Mouse (Mus musculus) limb, embryonic 12.5 days (tissue): ENCODE data around the gene Sema4a. TPM values are rescaled to one million over a fixed set of nuclear protein-coding genes. Genes with fewer than 3 reads are reported as not detected.

Source experiments
- ATAC-seq: fragments of 200-750 bp; cut with Nextera tagmentation; 2 replicates; pipeline ENCODE4 v1.8.0; 2017; ENCODE audit warnings: low read depth, moderate TSS enrichment; ENCODE audit not compliant: insufficient number of reproducible peaks, insufficient read depth, low FRiP score, low TSS enrichment
- H3K27ac ChIP-seq: fragments of 300-500 bp; sonication (generic); 2 replicates; pipeline ENCODE4 v1.5.1; 2016; ENCODE audit warnings: mild to moderate bottlenecking, moderate library complexity
- H3K27me3 ChIP-seq: fragments of 300-500 bp; sonication (generic); 2 replicates; pipeline ENCODE4 v1.6.1; 2016; ENCODE audit warnings: mild to moderate bottlenecking, moderate library complexity
- H3K36me3 ChIP-seq: fragments of 300-500 bp; sonication (generic); 2 replicates; pipeline ENCODE4 v1.6.1; 2016; ENCODE audit warnings: mild to moderate bottlenecking, moderate library complexity
- H3K4me1 ChIP-seq: fragments of 300-500 bp; sonication (generic); replicated peaks from 2 replicates; pipeline ENCODE4 v1.6.1; 2016
- H3K4me2 ChIP-seq: fragments of 300-500 bp; sonication (generic); 2 replicates; pipeline ENCODE4 v1.6.1; 2016; ENCODE audit warnings: mild to moderate bottlenecking, moderate library complexity
- H3K4me3 ChIP-seq: fragments of 300-500 bp; sonication (generic); replicated peaks from 2 replicates; pipeline ENCODE4 v1.5.1; 2016; ENCODE audit warnings: mild to moderate bottlenecking
- H3K9ac ChIP-seq: fragments of 300-500 bp; sonication (generic); replicated peaks from 2 replicates; pipeline ENCODE4 v1.6.1; 2016; ENCODE audit warnings: mild to moderate bottlenecking, moderate library complexity
- H3K9me3 ChIP-seq: fragments of 300-500 bp; sonication (generic); 2 replicates; pipeline ENCODE4 v1.6.1; 2016; ENCODE audit warnings: mild to moderate bottlenecking, moderate library complexity
- WGBS: fragments of 180-500 bp; shearing (Covaris S2); methylation state at CpG from one replicate; pipeline ENCODE4 v1.1.7; 2016; 5-methylcytosine and 5-hydroxymethylcytosine counted together
- polyA plus RNA-seq: library from polyadenylated mRNA; unstranded; fragments of >200 nt; fragmentation: Nextera tagmentation; extraction: Ambion mirVana; gene quantifications from 2 replicates; pipeline ENCODE4 v1.2.1, GENCODE M21; 2016

Gene Sema4a
- polyA plus RNA-seq, 1 experiment from 2014 or later, result 8.3 TPM

GRCm38 (mm10) chr3:88455588-88456264 lies 5.3 kb downstream of the Sema4a start:
- 74% methylated on average over 18 of the region's 18 CpGs for WGBS
- Histone ChIP-seq H3K9me3 (no peaks in the 10 kb centered on the region), H3K4me1 (peaks cover 22% of the 10 kb centered on the region), H3K36me3 (no peaks in the 10 kb centered on the region), H3K4me2 (no peak overlapping the region), H3K4me3 (no peak overlapping the region), H3K27ac (no peak overlapping the region), H3K27me3 (peaks cover 42% of the 10 kb centered on the region), H3K9ac (peak overlapping the region; percentile 40)
- ATAC-seq, result no peak

- H3K4me1 ChIP-seq, result peaks cover 22% of the 10 kb centered on the region
- peaks cover 36% of the 10 kb centered on the region for H3K27me3 ChIP-seq
- no peaks in the 10 kb centered on the region for H3K9me3 ChIP-seq
- H3K4me2 ChIP-seq, result no peak overlapping the region
- 44% methylated on average over 9 of the region's 9 CpGs for WGBS
- no peak overlapping the region for H3K27ac ChIP-seq
- peak overlapping the region; percentile 40 for H3K9ac ChIP-seq
- H3K4me3 ChIP-seq, result no peak overlapping the region
- H3K36me3 ChIP-seq, result no peaks in the 10 kb centered on the region
- ATAC-seq, result no peak
These were observed 6.0 kb downstream of the Sema4a start for GRCm38 (mm10) chr3:88454762-88455587.

GRCm38 (mm10) chr3:88453986-88454385 lies 7.0 kb downstream of the Sema4a start:
- whole genome bisulfite sequencing, result 77% methylated on average over 8 of the region's 8 CpGs
- Histone ChIP-seq H3K27me3 (peaks cover 27% of the 10 kb centered on the region), H3K27ac (no peak overlapping the region), H3K9ac (no peak overlapping the region), H3K36me3 (no peaks in the 10 kb centered on the region), H3K4me2 (no peak overlapping the region), H3K4me3 (no peak overlapping the region), H3K4me1 (peaks cover 28% of the 10 kb centered on the region), H3K9me3 (no peaks in the 10 kb centered on the region)
- no peak for ATAC-seq

DNA sequence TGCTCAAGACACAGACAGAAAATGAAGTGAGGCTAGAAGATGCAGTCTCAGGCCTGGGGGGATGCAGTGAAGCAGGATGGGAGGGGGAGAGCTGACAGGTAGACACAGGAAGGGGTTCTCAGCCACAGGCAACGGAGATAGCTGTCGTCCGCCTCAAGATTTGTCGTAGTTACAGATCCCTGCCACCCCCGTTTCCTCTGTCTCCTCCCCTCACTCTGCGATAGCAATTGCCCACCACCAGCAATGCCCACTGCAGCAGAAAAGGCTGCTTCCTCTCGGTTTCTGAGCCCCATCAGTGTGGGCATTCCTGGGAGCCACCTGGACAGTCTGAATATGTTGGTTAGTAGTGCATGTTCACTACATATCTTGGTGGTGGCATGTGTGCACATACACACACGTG lies 7.6 kb downstream of the Sema4a start:
- Histone ChIP-seq H3K9ac (0 out of 2 replicates have a peak overlapping the region, but pooled peaks have one; percentile 12), H3K27me3 (peaks cover 22% of the 10 kb centered on the region), H3K27ac (no peak overlapping the region), H3K36me3 (no peaks in the 10 kb centered on the region), H3K4me2 (no peak overlapping the region), H3K4me3 (no peak overlapping the region), H3K4me1 (peaks cover 22% of the 10 kb centered on the region), H3K9me3 (no peaks in the 10 kb centered on the region)
- WGBS, result 47% methylated on average over 8 of the region's 8 CpGs
- no peak for ATAC-seq

DNA sequence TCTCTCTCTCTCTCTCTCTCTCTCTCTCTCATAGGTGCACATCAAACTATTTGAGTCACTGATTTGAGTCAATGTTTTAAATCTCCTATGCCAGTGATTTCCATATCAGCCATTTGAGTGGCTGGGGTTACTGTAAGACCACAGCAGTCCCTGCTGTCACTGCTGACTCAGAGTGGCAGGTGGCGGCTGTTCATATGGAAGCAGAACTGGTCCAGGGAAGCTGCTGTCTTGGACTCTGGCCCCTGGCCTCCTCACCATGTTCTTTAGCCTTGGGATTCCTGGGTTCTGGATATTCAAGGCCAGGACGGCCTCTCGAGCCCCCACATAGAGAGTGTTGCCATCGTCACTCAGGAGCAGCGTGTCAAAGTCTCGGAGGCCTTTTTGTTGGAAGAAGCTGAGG lies 8.3 kb downstream of the Sema4a start:
- 77% methylated on average over 6 of the region's 6 CpGs for WGBS
- Histone ChIP-seq H3K4me3 (no peak overlapping the region), H3K36me3 (no peaks in the 10 kb centered on the region), H3K4me2 (no peak overlapping the region), H3K4me1 (peaks cover 18% of the 10 kb centered on the region), H3K27me3 (peaks cover 18% of the 10 kb centered on the region), H3K9ac (no peak overlapping the region), H3K27ac (no peak overlapping the region), H3K9me3 (no peaks in the 10 kb centered on the region)
- no peak for ATAC-seq

GRCm38 (mm10) chr3:88452246-88452645 lies 8.7 kb downstream of the Sema4a start:
- Histone ChIP-seq H3K27me3 (peaks cover 16% of the 10 kb centered on the region), H3K4me2 (no peak overlapping the region)
- ATAC-seq, result no peak

DNA sequence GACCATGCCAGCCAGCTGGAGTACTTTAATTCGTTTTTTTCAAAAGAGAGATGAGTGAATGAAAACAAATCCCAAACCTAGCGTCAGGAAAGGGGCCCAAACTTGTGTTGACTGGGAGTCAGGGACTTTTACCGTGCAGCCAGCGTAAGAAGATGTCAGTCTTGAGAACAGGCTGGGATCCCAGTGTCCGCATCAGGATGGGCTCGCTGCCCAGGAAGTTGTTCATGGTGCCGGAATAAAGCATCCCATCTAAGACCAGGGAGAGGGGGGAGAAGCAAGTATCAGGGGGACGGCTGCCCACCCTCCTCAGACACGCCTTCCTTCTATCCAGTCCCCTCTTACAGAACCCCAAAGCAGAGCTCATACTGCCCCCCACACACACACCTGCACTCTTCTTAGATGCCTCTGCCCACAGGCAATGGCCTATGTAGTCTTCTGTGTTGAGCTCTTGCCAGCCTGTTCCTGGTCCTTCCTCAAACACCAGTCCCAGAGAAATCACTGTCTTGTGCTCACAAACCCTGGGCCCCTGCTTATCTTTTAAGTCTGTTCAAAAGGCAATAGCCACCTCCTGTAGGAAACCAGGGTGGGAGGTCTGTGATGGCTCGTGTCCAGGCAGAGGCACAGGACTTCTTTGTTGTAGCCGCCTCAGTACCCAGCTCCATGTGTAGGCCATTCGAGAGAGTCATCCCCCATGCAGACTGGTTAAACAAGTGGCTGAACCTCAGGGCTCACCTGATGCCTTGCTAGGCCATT lies 10.4 kb downstream of the Sema4a start:
- 85% methylated on average over 12 of the region's 12 CpGs for WGBS
- Histone ChIP-seq H3K27me3 (peaks cover 13% of the 10 kb centered on the region), H3K4me3 (no peak overlapping the region), H3K27ac (0 out of 2 replicates have a peak overlapping the region, but pooled peaks have one; percentile 5), H3K36me3 (no peaks in the 10 kb centered on the region), H3K9ac (0 out of 2 replicates have a peak overlapping the region, but pooled peaks have one; percentile 8), H3K4me2 (no peak overlapping the region), H3K4me1 (peaks cover 17% of the 10 kb centered on the region), H3K9me3 (no peaks in the 10 kb centered on the region)
- ATAC-seq, result no peak

More at GRCm38 (mm10) chr3:88452246-88452645, 8.7 kb downstream of the Sema4a start:
- H3K27ac ChIP-seq, result no peak overlapping the region
- peaks cover 18% of the 10 kb centered on the region for H3K4me1 ChIP-seq
- no peak overlapping the region for H3K4me3 ChIP-seq
- H3K36me3 ChIP-seq, result no peaks in the 10 kb centered on the region
- WGBS, result 77% methylated on average over 5 of the region's 5 CpGs
- H3K9me3 ChIP-seq, result no peaks in the 10 kb centered on the region
- H3K9ac ChIP-seq, result no peak overlapping the region

- Histone ChIP-seq H3K9ac (peak overlapping the region; percentile 56), H3K4me3 (peak overlapping the region; percentile 36), H3K9me3 (no peaks in the 10 kb centered on the region), H3K27ac (peak overlapping the region; percentile 66), H3K4me2 (peak overlapping the region; percentile 59), H3K27me3 (peaks cover 7% of the 10 kb centered on the region; the same call in 1 of the 2 replicates), H3K4me1 (peaks cover 10% of the 10 kb centered on the region; the same call in 1 of the 2 replicates), H3K36me3 (no peaks in the 10 kb centered on the region)
- WGBS, result 6% methylated on average over 21 of the region's 21 CpGs
- ATAC-seq, result peak; percentile 82
These were observed 11.5 kb downstream of the Sema4a start for GRCm38 (mm10) chr3:88449395-88450023.

DNA sequence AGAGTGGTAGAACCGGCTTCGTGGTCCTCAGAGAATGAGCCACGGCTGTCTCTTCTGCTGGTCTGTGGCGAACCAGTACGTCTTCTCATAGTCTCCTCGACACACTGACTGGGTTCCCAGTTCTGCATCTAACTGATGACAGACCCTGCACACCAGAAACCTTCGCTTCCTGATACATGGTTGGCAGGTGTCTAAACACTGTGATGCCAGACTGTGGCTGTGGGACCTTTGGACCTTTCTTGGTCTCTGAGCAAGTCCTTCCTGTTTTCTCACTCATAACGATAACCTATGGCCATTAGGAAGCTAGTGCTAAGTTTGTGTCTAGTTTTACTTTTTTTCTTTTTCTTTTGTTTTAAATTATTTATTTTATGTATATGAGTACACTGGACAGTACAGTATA lies 12.5 kb downstream of the Sema4a start:
- WGBS, result 90% methylated on average over 8 of the region's 8 CpGs
- Histone ChIP-seq H3K27ac (no peak overlapping the region), H3K4me3 (no peak overlapping the region), H3K4me1 (peaks cover 10% of the 10 kb centered on the region; the same call in 1 of the 2 replicates), H3K9ac (no peak overlapping the region), H3K9me3 (no peaks in the 10 kb centered on the region), H3K36me3 (no peaks in the 10 kb centered on the region), H3K4me2 (no peak overlapping the region), H3K27me3 (peaks cover 6% of the 10 kb centered on the region; the same call in 1 of the 2 replicates)
- no peak for ATAC-seq

DNA sequence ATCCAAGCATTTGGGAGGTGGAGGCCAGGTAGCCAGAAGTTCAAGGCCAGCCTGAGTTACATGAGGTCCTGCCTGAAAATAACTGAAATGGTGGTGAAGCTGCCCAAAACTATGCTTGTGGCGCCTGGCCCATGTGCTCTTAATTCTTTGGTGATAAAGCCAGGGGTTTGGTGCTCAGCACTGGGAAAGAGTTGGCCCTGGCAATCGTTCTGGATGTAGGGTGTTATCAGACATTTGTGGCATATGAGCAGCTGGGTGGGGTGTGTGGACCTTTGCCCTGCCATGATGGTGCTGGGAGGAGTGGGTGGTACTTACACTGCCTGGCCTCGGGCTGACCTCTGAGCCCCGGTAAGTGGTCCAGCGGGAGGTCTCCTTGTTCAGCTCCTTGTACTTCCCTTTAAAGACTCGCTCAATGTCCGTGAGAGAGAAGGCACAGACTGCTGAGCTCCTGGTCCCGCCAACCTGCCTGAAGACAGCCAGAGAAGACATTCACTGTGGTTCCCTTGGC lies 13.3 kb downstream of the Sema4a start:
- H3K4me1 ChIP-seq, result peaks cover 10% of the 10 kb centered on the region; the same call in 1 of the 2 replicates
- H3K4me2 ChIP-seq, result no peak overlapping the region
- ATAC-seq, result no peak
- H3K36me3 ChIP-seq, result no peaks in the 10 kb centered on the region
- H3K27me3 ChIP-seq, result peaks cover 2% of the 10 kb centered on the region; the same call in 1 of the 2 replicates
- 0 out of 2 replicates have a peak overlapping the region, but pooled peaks have one; percentile 18 for H3K9ac ChIP-seq
- H3K27ac ChIP-seq, result 0 out of 2 replicates have a peak overlapping the region, but pooled peaks have one; percentile 17
- H3K9me3 ChIP-seq, result no peaks in the 10 kb centered on the region
- WGBS, result 52% methylated on average over 8 of the region's 8 CpGs
- no peak overlapping the region for H3K4me3 ChIP-seq
